Mouse (Mus musculus) liver, postnatal 0 days (tissue): Measurements from ENCODE around the gene Car5a. TPM values are rescaled to one million over a fixed set of nuclear protein-coding genes. Genes with fewer than 3 reads are reported as not detected.

Experiments
- ATAC-seq: fragments of 200-750 bp; cut with Nextera tagmentation; 2 replicates; pipeline ENCODE4 v1.8.0; 2017; ENCODE audit warnings: mild to moderate bottlenecking, moderate library complexity
- DNase-seq: peaks from one replicate; pipeline ENCODE4 v3.0.0-alpha.2; 2016
- H3K27ac ChIP-seq: fragments of 300-500 bp; sonication (generic); 2 replicates; pipeline ENCODE4 v1.5.1; 2014; ENCODE audit warnings: antibody characterized with exemption, moderate library complexity, mild to moderate bottlenecking, low read depth
- H3K27me3 ChIP-seq: fragments of 300-500 bp; sonication (generic); 2 replicates; pipeline ENCODE4 v1.6.1; 2014; ENCODE audit warnings: low read length, control low read depth, mixed read lengths; ENCODE audit not compliant: insufficient read depth
- H3K36me3 ChIP-seq: fragments of 300-500 bp; sonication (generic); replicated peaks from 2 replicates; pipeline ENCODE4 v1.6.1; 2014; ENCODE audit warnings: mild to moderate bottlenecking, control low read depth, low read length, moderate library complexity, mixed read lengths; ENCODE audit not compliant: insufficient read depth
- H3K4me1 ChIP-seq: fragments of 300-500 bp; sonication (generic); 2 replicates; pipeline ENCODE4 v1.6.1; 2014; ENCODE audit warnings: antibody characterized with exemption, mild to moderate bottlenecking, control low read depth; ENCODE audit not compliant: insufficient read depth
- H3K4me2 ChIP-seq: fragments of 300-500 bp; sonication (generic); 2 replicates; pipeline ENCODE4 v1.6.1; 2014; ENCODE audit warnings: low read depth, mild to moderate bottlenecking, low read length, moderate library complexity, mixed read lengths
- H3K4me3 ChIP-seq: fragments of 300-500 bp; sonication (generic); 2 replicates; pipeline ENCODE4 v1.5.1; 2014; ENCODE audit warnings: low read depth, low read length
- H3K9ac ChIP-seq: fragments of 300-500 bp; sonication (generic); replicated peaks from 2 replicates; pipeline ENCODE4 v1.6.1; 2014; ENCODE audit warnings: mild to moderate bottlenecking, moderate library complexity
- H3K9me3 ChIP-seq: fragments of 300-500 bp; sonication (generic); 2 replicates; pipeline ENCODE4 v1.6.1; 2016; ENCODE audit warnings: mild to moderate bottlenecking, control low read depth, low read length, mixed read lengths
- CTCF ChIP-seq: sonication (generic); IDR thresholded peaks from 2 replicates; pipeline ENCODE4 v1.5.1; 2016; ENCODE audit warnings: antibody characterized with exemption, low read depth
- EP300 ChIP-seq: IDR thresholded peaks from 2 replicates; pipeline ENCODE4 v1.6.1; 2016; ENCODE audit warnings: antibody characterized with exemption, low read depth, mild to moderate bottlenecking
- WGBS: fragments of 180-500 bp; shearing (Covaris S2); extraction: QIAGEN DNeasy Blood & Tissue Kit; methylation state at CpG from one replicate; pipeline ENCODE4 v1.1.7; 2014; ENCODE audit not compliant: insufficient replicate concordance; 5-methylcytosine and 5-hydroxymethylcytosine counted together
- polyA plus RNA-seq: library from polyadenylated mRNA; unstranded; fragments of >200 nt; fragmentation: Nextera tagmentation; extraction: Ambion mirVana; gene quantifications from 2 replicates; pipeline ENCODE4 v1.2.1, GENCODE M21; 2015

Gene Car5a
- polyA plus RNA-seq, 1 experiment from 2014 or later, result 9.6 TPM

GRCm38 (mm10) chr8:121885001-121885400, 59.7 kb downstream of the Car5a start:
- Histone ChIP-seq H3K4me1 (no peaks in the 10 kb centered on the region), H3K27me3 (no peaks in the 10 kb centered on the region), H3K36me3 (peaks cover 70% of the 10 kb centered on the region), H3K9ac (no peak overlapping the region), H3K9me3 (no peaks in the 10 kb centered on the region), H3K4me2 (no peak overlapping the region), H3K4me3 (no peak overlapping the region), H3K27ac (no peak overlapping the region)
- DNase-seq (no peak), ATAC-seq (no peak)
- no peak for TF ChIP-seq EP300
- no peak for TF ChIP-seq CTCF
- 96% methylated on average over 9 of the region's 9 CpGs for WGBS

GRCm38 (mm10) chr8:121884181-121884580, 60.5 kb downstream of the Car5a start:
- Histone ChIP-seq H3K4me1 (no peaks in the 10 kb centered on the region), H3K27me3 (no peaks in the 10 kb centered on the region), H3K9ac (no peak overlapping the region), H3K9me3 (no peaks in the 10 kb centered on the region), H3K36me3 (peaks cover 73% of the 10 kb centered on the region), H3K27ac (no peak overlapping the region), H3K4me3 (no peak overlapping the region), H3K4me2 (no peak overlapping the region)
- no peak for TF ChIP-seq CTCF
- TF ChIP-seq EP300, result no peak
- 92% methylated on average over 3 of the region's 3 CpGs for WGBS
- ATAC-seq, result no peak
- no peak for DNase-seq

- H3K4me3 ChIP-seq, result no peak overlapping the region
- no peak for TF ChIP-seq EP300
- TF ChIP-seq CTCF, result no peak
- 93% methylated on average over 5 of the region's 5 CpGs for WGBS
- no peaks in the 10 kb centered on the region for H3K9me3 ChIP-seq
- no peaks in the 10 kb centered on the region for H3K27me3 ChIP-seq
- H3K9ac ChIP-seq, result no peak overlapping the region
- DNase-seq, result no peak
- H3K27ac ChIP-seq, result no peak overlapping the region
- no peaks in the 10 kb centered on the region for H3K4me1 ChIP-seq
- H3K4me2 ChIP-seq, result no peak overlapping the region
- no peak for ATAC-seq
- H3K36me3 ChIP-seq, result peaks cover 53% of the 10 kb centered on the region
Measured at GRCm38 (mm10) chr8:121881921-121882320, 62.8 kb downstream of the Car5a start.

- no peak overlapping the region for H3K9ac ChIP-seq
- no peak overlapping the region for H3K27ac ChIP-seq
- H3K9me3 ChIP-seq, result no peaks in the 10 kb centered on the region
- H3K27me3 ChIP-seq, result no peaks in the 10 kb centered on the region
- ATAC-seq, result no peak
- TF ChIP-seq EP300 (no peak), CTCF (no peak)
- DNase-seq, result no peak
- H3K4me1 ChIP-seq, result peaks cover 2% of the 10 kb centered on the region; the same call in 1 of the 2 replicates
- no peak overlapping the region for H3K4me3 ChIP-seq
- peaks cover 42% of the 10 kb centered on the region for H3K36me3 ChIP-seq
- H3K4me2 ChIP-seq, result no peak overlapping the region
- 82% methylated on average over 1 of the region's 1 CpGs for WGBS
Measured at GRCm38 (mm10) chr8:121880818-121881217, 63.9 kb downstream of the Car5a start.

GRCm38 (mm10) chr8:121879712-121880111, 65.0 kb downstream of the Car5a start:
- Histone ChIP-seq H3K27ac (no peak overlapping the region), H3K4me3 (no peak overlapping the region), H3K4me1 (peaks cover 10% of the 10 kb centered on the region), H3K36me3 (peaks cover 31% of the 10 kb centered on the region), H3K4me2 (no peak overlapping the region), H3K9ac (no peak overlapping the region), H3K27me3 (no peaks in the 10 kb centered on the region), H3K9me3 (no peaks in the 10 kb centered on the region)
- no peak for ATAC-seq
- TF ChIP-seq EP300 (no peak), CTCF (no peak)
- WGBS, result 95% methylated on average over 3 of the region's 3 CpGs
- no peak for DNase-seq

- H3K9me3 ChIP-seq, result no peaks in the 10 kb centered on the region
- TF ChIP-seq EP300 (no peak), CTCF (no peak)
- H3K4me1 ChIP-seq, result peaks cover 11% of the 10 kb centered on the region
- H3K4me3 ChIP-seq, result no peak overlapping the region
- H3K9ac ChIP-seq, result no peak overlapping the region
- WGBS, result 84% methylated on average over 7 of the region's 7 CpGs
- 0 out of 2 replicates have a peak, but pooled peaks cover under 1% of the 10 kb centered on the region for H3K27me3 ChIP-seq
- ATAC-seq (no peak), DNase-seq (no peak)
- H3K4me2 ChIP-seq, result no peak overlapping the region
- H3K36me3 ChIP-seq, result peaks cover 18% of the 10 kb centered on the region
- H3K27ac ChIP-seq, result no peak overlapping the region
Measured at GRCm38 (mm10) chr8:121877828-121878480, 66.8 kb downstream of the Car5a start.
